Mouse (Mus musculus): ENCODE measurements around the gene Snx9. TPM values are rescaled to one million over a fixed set of nuclear protein-coding genes. Genes with fewer than 3 reads are reported as not detected.

Gene Snx9
- total and polyA plus RNA-seq, 3 experiments: 12.9 to 22.8 TPM; not detected in 1

DNA sequence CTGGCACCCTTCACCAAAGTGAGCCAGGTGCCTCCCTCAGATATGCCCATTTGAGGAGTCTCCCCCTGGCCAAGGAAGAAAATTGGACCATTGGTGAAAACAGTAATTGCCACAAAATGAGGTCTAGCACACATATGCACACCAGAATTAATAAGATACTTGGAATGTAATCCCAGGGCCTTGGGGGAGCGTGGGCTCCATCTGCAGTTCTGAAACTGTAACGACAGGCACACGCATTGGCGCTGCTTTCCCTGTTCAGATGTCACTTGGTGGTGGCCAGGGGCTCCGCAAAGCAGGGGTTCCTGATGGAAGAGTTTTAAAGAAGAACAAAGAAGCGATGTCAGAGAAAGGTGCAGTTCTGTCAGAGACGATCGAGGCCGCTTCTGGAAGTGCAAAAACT lies 82.2 kb downstream of the Snx9 start:
- no peaks in the 10 kb centered on the region for H3K9me3 ChIP-seq (replicated peaks; ENCODE audit: insufficient read depth, low read length)
- no peak overlapping the region for H3K9ac ChIP-seq (ENCODE audit: control insufficient read depth, low read depth, low read length, poor library complexity, severe bottlenecking)
- no peaks in the 10 kb centered on the region for H3K79me2 ChIP-seq (ENCODE audit: control insufficient read depth, insufficient read depth, low read length, poor library complexity)
- H3K4me1 ChIP-seq (ENCODE audit: control insufficient read depth in 1 of 2, insufficient read depth in 2 of 2, low read length in 2 of 2): no peaks in the 10 kb centered on the region
- DNase-seq (ENCODE audit: low read depth, low spot score): peak; percentile 29
- TF ChIP-seq SMC3 (IDR thresholded peaks at IDR 0.05; ENCODE audit: low read depth, low read length) (peak; percentile 72), RAD21 (IDR thresholded peaks at IDR 0.05; ENCODE audit: low read depth, low read length) (peak; percentile 56), CHD2 (IDR thresholded peaks at IDR 0.05; ENCODE audit: low read length) (no peak), ZC3H11A (IDR thresholded peaks at IDR 0.05; ENCODE audit: low read depth, low read length) (peak; percentile 33), CTCF (IDR thresholded peaks at IDR 0.05 in 2 of 3, conservative IDR thresholded peaks at IDR 0.05 in 1 of 3; ENCODE audit: control insufficient read depth in 1 of 3, insufficient read depth in 1 of 3, low read depth in 2 of 3, low read length in 3 of 3, poor library complexity in 1 of 3, severe bottlenecking in 1 of 3) (peak; percentile 27 to 62 (median 47); a peak in 5 of 6 replicates), EP300 (IDR thresholded peaks at IDR 0.05; ENCODE audit: low read depth in 1 of 2, low read length in 2 of 2) (no peak)
- H3K36me3 ChIP-seq (ENCODE audit: control insufficient read depth in 1 of 2, insufficient read depth in 2 of 2, low read length in 2 of 2): 0 out of 4 replicates have a peak, but pooled peaks cover 0 to 1% of the 10 kb centered on the region in 2 experiments
- H3K4me3 ChIP-seq (ENCODE audit: control insufficient read depth in 1 of 2, insufficient read depth in 1 of 2, low read depth in 2 of 2, low read length in 2 of 2): no peak overlapping the region
- no peaks in the 10 kb centered on the region for H3K27me3 ChIP-seq (ENCODE audit: control insufficient read depth in 1 of 2, insufficient read depth in 2 of 2, low read length in 2 of 2)
- H3K27ac ChIP-seq (ENCODE audit: control insufficient read depth, low read depth, low read length): no peak overlapping the region

DNA sequence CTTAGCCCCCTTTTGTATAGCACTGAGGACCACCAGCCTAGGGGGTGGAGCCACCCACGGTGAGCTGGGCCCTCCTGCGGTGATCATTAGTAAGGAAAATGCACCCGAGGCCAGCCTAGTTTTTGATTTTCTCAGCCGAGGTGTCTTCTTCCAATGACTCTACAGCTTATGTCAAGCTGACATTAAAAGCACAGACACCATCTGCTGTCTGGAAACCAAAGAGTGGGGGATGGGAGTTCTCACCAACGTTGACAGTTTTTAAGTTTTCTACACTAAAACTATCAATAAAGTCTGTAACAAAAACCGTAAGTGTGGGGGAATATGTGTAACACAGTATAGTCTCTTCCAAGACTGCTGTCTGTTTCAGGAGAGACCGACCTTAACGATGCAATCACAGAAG lies 83.1 kb downstream of the Snx9 start:
- no peaks in the 10 kb centered on the region for H3K27me3 ChIP-seq (ENCODE audit: control insufficient read depth in 1 of 2, insufficient read depth in 2 of 2, low read length in 2 of 2)
- H3K79me2 ChIP-seq (ENCODE audit: control insufficient read depth, insufficient read depth, low read length, poor library complexity): no peaks in the 10 kb centered on the region
- H3K4me3 ChIP-seq (ENCODE audit: control insufficient read depth in 1 of 2, insufficient read depth in 1 of 2, low read depth in 2 of 2, low read length in 2 of 2): no peak overlapping the region
- DNase-seq (ENCODE audit: low read depth, low spot score): no peak
- no peaks in the 10 kb centered on the region for H3K4me1 ChIP-seq (ENCODE audit: control insufficient read depth in 1 of 2, insufficient read depth in 2 of 2, low read length in 2 of 2)
- H3K9me3 ChIP-seq (replicated peaks; ENCODE audit: insufficient read depth, low read length): no peaks in the 10 kb centered on the region
- TF ChIP-seq MAZ (IDR thresholded peaks at IDR 0.05; ENCODE audit: low read depth, low read length): no peak
- no peak for TF ChIP-seq TCF12 (IDR thresholded peaks at IDR 0.05; ENCODE audit: low read depth, low read length)
- no peak for TF ChIP-seq USF2 (IDR thresholded peaks at IDR 0.05; ENCODE audit: borderline replicate concordance in 1 of 2, insufficient read depth in 1 of 2, low read depth in 1 of 2, low read length in 2 of 2)
- no peak for TF ChIP-seq RAD21 (IDR thresholded peaks at IDR 0.05; ENCODE audit: low read depth, low read length)
- no peak for TF ChIP-seq MAX (IDR thresholded peaks at IDR 0.05; ENCODE audit: low read length)
- no peak for TF ChIP-seq POLR2AphosphoS5 (IDR thresholded peaks at IDR 0.05; ENCODE audit: borderline replicate concordance, low read depth, low read length)
- TF ChIP-seq KAT2A (conservative IDR thresholded peaks at IDR 0.05; ENCODE audit: low read depth, low read length): no peak
- no peak for TF ChIP-seq GABPA (IDR thresholded peaks at IDR 0.05; ENCODE audit: low read depth, low read length)
- TF ChIP-seq MAFK (IDR thresholded peaks at IDR 0.05; ENCODE audit: borderline replicate concordance, low read depth, low read length): no peak
- TF ChIP-seq E2F4 (IDR thresholded peaks at IDR 0.05; ENCODE audit: borderline replicate concordance, low read depth, low read length): no peak
- TF ChIP-seq SIN3A (IDR thresholded peaks at IDR 0.05; ENCODE audit: low read length): no peak
- no peak for TF ChIP-seq EP300 (IDR thresholded peaks at IDR 0.05; ENCODE audit: low read depth in 1 of 2, low read length in 2 of 2)
- H3K27ac ChIP-seq (ENCODE audit: control insufficient read depth, low read depth, low read length): no peak overlapping the region
- H3K9ac ChIP-seq (ENCODE audit: control insufficient read depth, low read depth, low read length, poor library complexity, severe bottlenecking): no peak overlapping the region
- H3K36me3 ChIP-seq (ENCODE audit: control insufficient read depth in 1 of 2, insufficient read depth in 2 of 2, low read length in 2 of 2): peaks cover 0 to 1% of the 10 kb centered on the region in 2 experiments; a peak in 1 of 4 replicates
